Mouse (Mus musculus) MEL (cell line): ENCODE measurements at regions not wholly inside any gene's neighbourhood (a gene's known extent, or its start where the extent isn't known, plus 50 kb on each side); places are given as distances from the start of the nearest gene placed in this dataset.

ENCODE experiments used
- CTCF ChIP-seq, 3 experiments: IDR thresholded peaks in 2 of 3; conservative IDR thresholded peaks in 1 of 3; 2 replicates each; pipeline ENCODE4 v1.5.1; 2011 to 2012; ENCODE audit warnings: low read length in 3 of 3, low read depth in 2 of 3, mild to moderate bottlenecking in 2 of 3, improper control_type of control experiment in 1 of 3, inconsistent platforms in 1 of 3, mixed read lengths in 1 of 3, moderate library complexity in 1 of 3; ENCODE audit not compliant: control insufficient read depth in 1 of 3, insufficient read depth in 1 of 3, poor library complexity in 1 of 3, severe bottlenecking in 1 of 3
- JUND ChIP-seq: IDR thresholded peaks from 2 replicates; pipeline ENCODE4 v1.6.1; 2011; ENCODE audit warnings: low read depth, mild to moderate bottlenecking, improper control_type of control experiment, low read length

DNA sequence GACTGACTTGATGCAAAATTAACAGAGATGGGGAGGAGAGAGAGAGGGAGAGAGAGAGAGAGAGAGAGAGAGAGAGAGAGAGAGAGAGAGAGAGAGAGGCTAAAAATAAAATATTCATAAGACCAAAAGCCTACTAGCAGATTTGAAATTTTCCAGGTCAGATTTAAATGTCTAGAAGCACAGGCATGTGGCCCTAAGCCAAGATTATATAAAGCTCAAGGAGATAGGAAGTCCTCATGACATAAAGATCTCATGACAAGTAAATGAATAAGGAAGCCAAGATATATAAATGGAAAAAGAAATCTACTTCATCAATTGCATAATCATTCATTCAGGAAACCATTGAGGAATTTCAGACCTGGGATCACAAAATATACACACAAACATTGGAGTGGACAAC, 311.9 kb upstream of the Cypt12 start:
- TF ChIP-seq JUND (no peak), CTCF (IDR thresholded peaks at IDR 0.05 in 2 of 3, conservative IDR thresholded peaks at IDR 0.05 in 1 of 3; ENCODE audit: control insufficient read depth in 1 of 3, insufficient read depth in 1 of 3, low read depth in 2 of 3, low read length in 3 of 3, poor library complexity in 1 of 3, severe bottlenecking in 1 of 3) (no peak)
